Mouse (Mus musculus) myocyte (in vitro differentiated cells): ENCODE data around the gene Zbtb22.

Experiments
- E2F4 ChIP-seq: IDR thresholded peaks from one replicate; pipeline ENCODE4 v1.6.1; 2011; ENCODE audit warnings: mild to moderate bottlenecking, control low read depth, moderate library complexity; ENCODE audit not compliant: insufficient read depth
- MAX ChIP-seq: IDR thresholded peaks from one replicate; pipeline ENCODE4 v1.6.1; 2011; ENCODE audit warnings: low read depth, mild to moderate bottlenecking, control low read depth
- POLR2AphosphoS2 ChIP-seq: IDR thresholded peaks from one replicate; pipeline ENCODE4 v1.6.1; 2011; ENCODE audit warnings: low read depth, control low read depth; ENCODE audit not compliant: insufficient read length

DNA sequence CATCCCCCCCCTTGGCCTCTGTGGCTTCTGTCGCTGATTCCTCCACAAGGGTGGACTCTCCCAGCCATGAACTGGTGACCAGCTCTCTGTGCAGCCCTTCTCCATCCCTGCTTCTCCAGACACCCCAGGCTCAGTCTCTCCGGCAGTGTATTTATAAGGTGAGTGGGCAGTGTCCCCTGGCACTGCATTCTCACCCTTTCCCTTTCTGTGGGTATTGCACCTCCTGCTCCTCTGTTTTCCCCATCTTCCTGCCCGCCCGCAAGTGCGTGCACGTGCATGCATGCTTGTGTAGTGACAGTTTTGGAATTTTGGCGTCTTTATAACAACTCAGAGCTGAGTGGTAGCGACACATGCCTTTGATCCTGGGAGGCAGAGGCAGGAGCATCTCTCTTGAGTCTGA, 1.8 kb upstream of the Zbtb22 start:
- TF ChIP-seq MAX (no peak), E2F4 (no peak), POLR2AphosphoS2 (no peak)
